Mouse (Mus musculus): ENCODE measurements at regions not wholly inside any gene's neighbourhood (a gene's known extent, or its start where the extent isn't known, plus 50 kb on each side); places are given as distances from the start of the nearest gene placed in this dataset.

- DNase-seq (ENCODE audit: low spot score), result no peak
Measured at GRCm38 (mm10) chr13:101505054-101505453, 263.0 kb downstream of the Pik3r1 start.

DNA sequence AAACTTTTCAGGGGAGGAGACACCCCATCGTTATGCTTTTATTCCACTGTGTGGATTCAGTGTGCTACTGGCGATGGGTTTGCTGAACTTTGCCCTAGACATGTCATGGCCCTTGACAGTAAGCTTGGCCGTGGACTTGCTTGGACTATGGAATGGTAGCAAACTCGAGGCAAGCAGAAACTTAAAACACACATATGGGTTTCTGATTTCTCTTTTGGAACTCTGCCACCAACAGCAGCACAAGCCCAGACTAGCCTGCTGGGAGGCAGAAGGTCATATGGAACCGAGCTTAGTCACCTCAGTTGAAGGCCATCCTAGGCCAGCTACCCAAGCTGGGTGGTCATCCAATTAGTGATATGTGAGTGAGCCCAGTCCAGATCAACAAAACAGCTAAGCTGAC lies 263.8 kb downstream of the Pik3r1 start:
- DNase-seq (ENCODE audit: low spot score), result no peak

DNA sequence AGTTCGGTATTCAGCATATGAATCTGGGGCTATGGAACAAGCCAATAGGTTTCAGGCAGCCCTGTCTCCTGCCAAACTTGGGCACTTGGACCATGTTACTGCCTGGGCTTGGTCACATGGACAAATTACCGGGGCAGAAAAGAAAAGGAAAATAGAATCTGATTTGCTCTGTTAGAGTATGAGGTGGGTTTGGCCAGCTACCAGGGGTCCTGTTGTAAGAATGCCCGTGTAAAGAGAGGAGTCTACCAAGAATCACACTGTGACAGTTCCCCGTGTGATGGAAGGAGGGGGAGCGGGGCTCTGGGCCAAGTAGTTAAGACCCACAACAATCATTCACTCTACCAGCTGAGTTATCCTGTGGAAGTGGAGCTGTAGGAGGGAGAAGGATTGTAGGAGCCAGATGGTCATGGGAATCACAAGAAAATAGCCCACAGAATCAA lies 266.2 kb downstream of the Pik3r1 start:
- DNase-seq (ENCODE audit: low spot score), result no peak

- no peak for DNase-seq (ENCODE audit: low spot score)
Measured at GRCm38 (mm10) chr13:101501061-101501460, 267.0 kb downstream of the Pik3r1 start.

DNA sequence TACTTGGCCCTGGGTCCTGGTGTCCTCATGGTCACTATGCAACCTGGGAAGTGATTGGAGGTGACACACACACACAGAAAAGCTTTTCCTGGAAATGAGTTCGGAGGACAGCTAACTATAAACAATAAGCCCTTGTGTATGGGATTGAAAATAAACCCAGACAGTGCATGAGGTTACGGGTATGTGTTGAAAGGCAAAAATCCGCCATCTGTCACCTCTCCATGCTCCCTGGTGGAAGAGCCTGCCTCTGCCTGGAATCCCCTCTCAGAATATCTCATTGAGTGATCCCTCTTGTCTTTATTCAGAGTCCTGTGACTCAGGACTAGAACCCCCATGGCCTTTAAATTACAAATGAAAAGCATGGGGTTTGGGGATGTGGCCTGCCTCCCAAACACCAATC lies 276.2 kb downstream of the Pik3r1 start:
- DNase-seq (ENCODE audit: low spot score), result no peak

GRCm38 (mm10) chr13:101490961-101491360 lies 277.1 kb downstream of the Pik3r1 start:
- DNase-seq (ENCODE audit: low spot score), result no peak

GRCm38 (mm10) chr13:101487621-101488020 lies 280.4 kb downstream of the Pik3r1 start:
- no peak for DNase-seq (ENCODE audit: low spot score)

DNA sequence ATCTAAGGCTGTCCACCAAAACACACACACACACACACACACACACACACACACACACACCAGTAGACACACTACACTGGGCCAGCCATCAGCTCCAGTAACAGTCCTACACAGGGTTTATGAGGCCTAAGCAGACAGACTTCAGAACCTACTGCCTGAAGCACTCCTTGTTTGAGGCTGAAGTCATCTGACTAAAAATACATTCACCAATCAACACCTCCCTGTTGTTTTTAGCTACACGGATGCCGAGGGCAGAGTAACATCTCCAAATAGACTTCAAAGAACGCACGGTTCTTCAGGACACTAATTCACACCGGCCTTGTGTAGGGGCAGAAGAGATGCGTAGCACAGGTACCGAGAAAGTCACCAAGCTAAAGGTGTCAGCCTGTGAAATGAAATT lies 282.2 kb downstream of the Pik3r1 start:
- DNase-seq (ENCODE audit: low spot score), result no peak

DNA sequence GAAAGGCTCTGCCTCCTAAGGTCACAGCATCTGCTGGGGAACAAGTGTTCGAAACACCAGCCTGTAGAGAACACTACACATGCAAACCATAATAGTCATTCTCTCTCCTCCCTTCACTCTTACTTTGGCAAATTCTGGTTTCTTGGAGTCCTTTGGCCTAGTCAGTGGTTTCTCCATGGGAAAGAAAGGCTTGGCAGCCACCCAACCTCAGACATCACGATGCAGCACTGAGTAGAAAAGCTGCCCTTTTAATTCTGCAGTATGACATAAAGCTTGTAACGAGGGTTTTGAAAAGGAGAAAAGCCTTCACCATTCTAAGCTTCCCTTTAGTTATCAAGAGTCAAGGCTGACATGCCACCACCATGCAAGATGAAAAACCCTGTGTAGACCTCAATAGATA lies 284.2 kb downstream of the Pik3r1 start:
- DNase-seq (ENCODE audit: low spot score), result no peak

GRCm38 (mm10) chr13:101481551-101482184 lies 286.3 kb downstream of the Pik3r1 start:
- DNase-seq (ENCODE audit: low spot score), result no peak

DNA sequence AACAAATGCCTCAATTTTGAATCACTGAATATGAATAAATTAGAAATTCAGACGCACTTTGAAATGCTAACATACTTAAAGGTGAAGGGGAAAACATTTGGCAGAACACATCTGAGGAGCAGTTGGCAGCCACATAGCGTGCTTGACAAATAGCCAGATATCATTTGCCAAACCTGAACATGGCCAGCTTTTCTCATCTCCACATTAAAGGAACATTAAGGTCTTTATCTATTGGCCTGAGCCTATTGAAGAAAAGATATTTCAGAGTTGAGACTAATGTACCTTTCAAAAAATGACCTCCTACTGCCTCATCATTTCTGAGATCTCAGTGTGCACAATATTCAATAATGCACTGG lies 288.7 kb downstream of the Pik3r1 start:
- DNase-seq (ENCODE audit: low spot score), result no peak

DNA sequence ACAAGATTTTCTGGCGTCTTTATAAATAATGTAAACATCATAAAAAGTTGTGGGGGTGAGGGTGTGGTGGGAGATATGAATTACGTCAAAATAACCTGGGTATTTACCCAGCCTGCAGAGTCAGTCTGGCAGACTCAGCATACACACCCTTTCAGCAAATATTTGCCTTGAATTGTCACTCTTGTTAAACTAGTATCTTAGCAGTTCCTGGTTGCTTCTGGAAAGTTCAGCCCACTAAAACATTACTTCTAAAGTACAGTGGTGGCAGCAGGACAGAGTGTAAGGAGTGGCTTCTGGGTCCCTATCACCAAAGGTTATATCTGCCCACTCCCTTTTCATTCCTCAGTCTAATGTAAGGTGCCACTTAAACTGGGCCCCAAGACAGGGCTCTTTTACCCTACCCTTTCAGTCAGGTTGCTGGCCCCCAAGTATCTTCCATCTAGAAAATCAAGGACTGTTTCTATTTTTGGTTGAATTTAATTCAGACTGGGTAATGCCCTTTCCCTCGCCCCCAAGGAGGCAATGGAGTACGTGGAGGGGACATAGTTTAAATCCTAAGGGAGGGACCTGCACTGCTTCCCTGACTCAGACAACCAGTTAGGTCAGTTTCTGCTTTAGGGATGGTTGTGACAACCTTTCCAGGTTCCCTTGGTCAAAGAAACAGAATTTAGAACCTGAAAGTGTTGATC lies 289.3 kb downstream of the Pik3r1 start:
- no peak for DNase-seq (ENCODE audit: low spot score)

- no peak for DNase-seq (ENCODE audit: low spot score)
Measured at GRCm38 (mm10) chr13:101473349-101473748, 294.7 kb downstream of the Pik3r1 start.

GRCm38 (mm10) chr13:101470560-101471247 lies 297.3 kb downstream of the Pik3r1 start:
- no peak for DNase-seq (ENCODE audit: low spot score)

DNA sequence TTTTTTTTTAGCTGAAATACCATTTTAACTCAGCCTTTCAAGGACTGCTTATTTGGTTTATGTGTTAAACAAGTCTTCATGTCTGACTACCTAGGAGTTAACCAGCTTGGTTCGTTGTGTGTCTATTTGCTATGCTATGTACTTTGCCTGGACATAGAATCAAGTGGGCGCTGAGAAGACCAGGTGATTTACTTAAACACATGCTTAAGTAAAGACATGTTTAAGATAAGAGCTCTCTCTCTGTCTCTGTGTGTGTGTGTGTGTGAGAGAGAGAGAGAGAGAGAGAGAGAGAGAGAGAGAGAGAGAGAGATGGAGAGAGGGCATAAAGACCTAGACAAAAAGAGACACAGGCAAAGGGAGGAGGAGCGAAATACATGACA lies 302.3 kb downstream of the Pik3r1 start:
- DNase-seq (ENCODE audit: low spot score), result no peak

DNA sequence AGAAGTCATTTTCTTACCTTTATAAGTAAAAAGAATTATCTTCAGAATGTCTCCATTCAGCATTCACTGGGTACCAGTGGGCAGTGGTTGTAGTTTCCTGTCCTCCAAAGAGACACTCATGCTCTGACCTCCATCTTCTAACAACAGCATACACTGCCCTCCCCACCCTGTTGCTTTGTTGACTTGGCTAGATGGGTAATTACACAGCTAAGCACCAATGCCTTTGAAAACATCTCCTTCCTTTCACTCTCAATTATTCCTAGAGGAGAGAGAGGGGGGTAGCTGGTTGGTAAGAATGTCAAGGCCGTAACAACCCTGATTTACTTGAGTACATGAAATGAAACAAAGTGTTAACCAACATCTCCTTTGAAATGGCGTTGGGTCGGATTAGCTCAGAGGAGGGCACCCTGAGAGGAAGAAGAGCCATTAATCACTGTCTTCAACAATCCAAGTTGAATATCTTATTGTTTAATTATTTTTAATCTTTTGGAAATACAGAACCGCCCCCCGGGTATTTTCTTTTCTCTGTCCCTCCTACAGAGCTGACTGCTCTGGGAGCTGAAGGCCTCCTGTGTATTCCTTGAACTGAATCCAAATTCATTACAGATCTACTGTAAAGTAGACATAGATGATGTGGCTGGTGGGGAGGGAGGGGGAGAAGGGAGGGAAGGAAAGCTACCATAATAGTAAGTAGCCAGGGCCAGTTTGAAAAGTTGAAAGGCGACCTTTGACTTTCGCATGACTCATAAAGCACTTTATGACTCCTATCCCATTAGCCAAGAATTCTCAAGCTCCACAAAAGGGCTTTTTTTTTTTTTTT lies 302.9 kb downstream of the Pik3r1 start:
- no peak for DNase-seq (ENCODE audit: low spot score)

DNA sequence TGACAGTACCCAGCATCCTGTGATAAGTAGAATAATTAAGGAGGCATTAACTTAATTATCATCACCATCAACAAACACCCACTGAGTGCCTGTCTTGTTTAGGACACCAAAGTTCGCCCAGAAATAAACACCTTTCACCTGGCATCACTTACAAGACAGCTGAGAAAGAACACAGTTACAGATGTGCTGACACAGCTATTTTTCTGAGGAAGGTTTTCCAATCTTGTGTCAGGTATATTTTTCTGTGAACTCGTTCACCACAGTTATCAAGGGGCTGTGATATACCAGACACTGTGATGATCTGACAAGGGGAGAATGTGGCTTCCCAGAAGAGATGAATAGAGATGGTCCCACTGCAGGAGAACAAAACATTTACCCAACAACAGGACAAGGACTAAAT lies 311.1 kb downstream of the Pik3r1 start:
- no peak for DNase-seq (ENCODE audit: low spot score)

DNA sequence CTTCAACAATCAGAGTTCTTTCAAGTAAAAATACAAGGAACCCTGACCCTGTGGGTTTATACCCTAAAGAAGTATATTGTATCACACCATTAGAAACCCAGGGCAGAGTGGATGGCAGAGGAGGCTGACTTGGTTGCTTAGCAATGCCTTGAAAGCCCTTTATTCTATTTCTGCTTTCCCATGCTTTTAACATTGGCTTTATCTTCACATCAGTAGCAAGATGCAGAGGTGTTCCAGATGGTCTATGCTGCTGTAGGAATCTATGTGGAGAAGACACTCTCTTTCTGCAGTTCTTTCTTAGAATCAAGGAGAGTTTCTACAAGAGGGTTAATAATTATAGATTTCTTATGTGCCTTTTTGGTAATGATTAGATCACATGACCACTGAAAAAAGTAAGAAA lies 313.7 kb downstream of the Pik3r1 start:
- DNase-seq (ENCODE audit: low spot score), result no peak

GRCm38 (mm10) chr13:101450501-101450900 lies 317.5 kb downstream of the Pik3r1 start:
- DNase-seq (ENCODE audit: low spot score), result no peak

DNA sequence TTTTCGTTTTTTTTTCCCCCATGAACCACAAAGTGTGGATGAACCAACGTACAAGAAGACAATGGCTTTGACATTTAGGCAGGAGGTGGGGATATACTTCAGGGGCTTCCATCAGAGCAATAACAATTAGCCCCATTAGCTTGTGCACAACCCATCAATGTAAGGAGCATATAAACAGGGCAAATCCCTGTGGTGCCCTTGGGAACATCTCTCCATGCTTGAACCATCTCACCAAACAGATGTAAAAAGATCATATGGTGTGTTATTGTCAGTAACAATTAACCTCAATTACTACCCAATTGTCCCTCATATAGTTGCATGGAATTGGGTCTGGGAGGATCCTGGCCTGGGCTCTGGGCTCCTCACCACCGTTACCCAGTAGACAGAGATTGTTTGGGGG lies 328.5 kb downstream of the Pik3r1 start:
- no peak for DNase-seq (ENCODE audit: low spot score)

DNA sequence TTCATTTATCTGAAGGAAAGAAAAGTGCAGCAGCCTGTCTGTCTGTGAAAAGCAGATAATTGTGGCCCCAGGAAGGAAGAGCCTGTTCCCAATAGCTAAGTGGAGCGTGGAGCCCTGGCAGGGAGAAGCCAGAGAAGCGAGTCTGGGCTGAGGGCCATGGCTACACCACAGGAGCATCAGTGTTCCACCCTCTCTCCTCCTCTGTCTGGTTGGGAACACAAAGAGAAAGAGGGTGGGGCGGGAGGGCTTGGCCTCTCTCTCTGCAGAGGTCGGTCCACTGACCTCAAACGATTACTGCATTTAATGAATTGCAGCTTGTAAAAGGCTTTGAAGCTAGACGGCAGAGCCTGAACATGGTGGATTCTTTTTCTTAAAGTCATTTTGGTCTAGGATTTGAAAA lies 329.0 kb downstream of the Pik3r1 start:
- DNase-seq (ENCODE audit: low spot score), result no peak

- no peak for DNase-seq (ENCODE audit: low spot score)
Measured at GRCm38 (mm10) chr13:101433162-101433561, 334.9 kb downstream of the Pik3r1 start.

All from T-cell, adult 2 months (primary cell).